Mouse (Mus musculus): ENCODE data around the gene Ift122.

The Ift122 gene

GRCm38 (mm10) chr6:115926416-115926815 lies 73.1 kb downstream of the Ift122 start:
- DNase-seq (ENCODE audit: low read depth): no peak

- DNase-seq (ENCODE audit: low read depth): no peak
These were observed 74.3 kb downstream of the Ift122 start for GRCm38 (mm10) chr6:115927292-115928242.

- no peak for DNase-seq (ENCODE audit: low read depth)
These were observed 76.7 kb downstream of the Ift122 start for GRCm38 (mm10) chr6:115930018-115930417.

- no peak for DNase-seq (ENCODE audit: low read depth)
These were observed 78.4 kb downstream of the Ift122 start, which contains the start of gene Rho for GRCm38 (mm10) chr6:115931639-115932038. TSS of gene Rho (plus strand) at chr6:115931748.

GRCm38 (mm10) chr6:115932391-115932790 lies 79.1 kb downstream of the Ift122 start:
- DNase-seq (ENCODE audit: low read depth): no peak

GRCm38 (mm10) chr6:115935544-115935943 lies 82.3 kb downstream of the Ift122 start:
- no peak for DNase-seq (ENCODE audit: low read depth)

GRCm38 (mm10) chr6:115938011-115938410 lies 84.7 kb downstream of the Ift122 start:
- no peak for DNase-seq (ENCODE audit: low read depth)

GRCm38 (mm10) chr6:115938798-115939197 lies 85.5 kb downstream of the Ift122 start:
- no peak for DNase-seq (ENCODE audit: low read depth)

- DNase-seq (ENCODE audit: low read depth): no peak
These were observed 87.3 kb downstream of the Ift122 start for GRCm38 (mm10) chr6:115940603-115941002.

GRCm38 (mm10) chr6:115941128-115941527 lies 87.9 kb downstream of the Ift122 start:
- no peak for DNase-seq (ENCODE audit: low read depth)

- DNase-seq (ENCODE audit: low read depth): no peak
These were observed 90.5 kb downstream of the Ift122 start for GRCm38 (mm10) chr6:115943498-115944427.

- DNase-seq (ENCODE audit: low read depth): no peak
These were observed 91.4 kb downstream of the Ift122 start, which contains the start of gene H1foo for GRCm38 (mm10) chr6:115944638-115945037. TSS of gene H1foo (plus strand) at chr6:115944938.

GRCm38 (mm10) chr6:115945633-115946032 lies 92.4 kb downstream of the Ift122 start:
- DNase-seq (ENCODE audit: low read depth): no peak

GRCm38 (mm10) chr6:115946389-115946788 lies 93.1 kb downstream of the Ift122 start:
- DNase-seq (ENCODE audit: low read depth): no peak

GRCm38 (mm10) chr6:115954506-115955074 lies 101.3 kb downstream of the Ift122 start:
- DNase-seq (ENCODE audit: low read depth): no peak

- no peak for DNase-seq (ENCODE audit: low read depth)
These were observed 101.9 kb downstream of the Ift122 start for GRCm38 (mm10) chr6:115955169-115955568.

GRCm38 (mm10) chr6:115955664-115956063 lies 102.4 kb downstream of the Ift122 start:
- DNase-seq (ENCODE audit: low read depth): no peak

- no peak for DNase-seq (ENCODE audit: low read depth)
These were observed 103.2 kb downstream of the Ift122 start for GRCm38 (mm10) chr6:115956418-115956921.

- no peak for DNase-seq (ENCODE audit: low read depth)
These were observed 103.8 kb downstream of the Ift122 start for GRCm38 (mm10) chr6:115956922-115957601.

- DNase-seq (ENCODE audit: low read depth): no peak
These were observed 104.4 kb downstream of the Ift122 start for GRCm38 (mm10) chr6:115957681-115958080.

GRCm38 (mm10) chr6:115958445-115958844 lies 105.2 kb downstream of the Ift122 start:
- DNase-seq (ENCODE audit: low read depth): no peak
